Mouse (Mus musculus) left cerebral cortex, adult 9 months (tissue): ENCODE data around the gene Osbpl6.
A peak's percentile ranks its signal among the peaks of the same experiment; 100 is the strongest.
"Not testable (repeated sequence)": the region's sequence is repeated elsewhere in the genome, so short reads cannot be mapped to it uniquely, and the experiment has no call there.

Experiments
- DNase-seq, 2 experiments: peaks; one replicate each; pipeline ENCODE4 v3.0.0; 2022; ENCODE audit warnings: low spot score in 2 of 2

Gene Osbpl6

DNA sequence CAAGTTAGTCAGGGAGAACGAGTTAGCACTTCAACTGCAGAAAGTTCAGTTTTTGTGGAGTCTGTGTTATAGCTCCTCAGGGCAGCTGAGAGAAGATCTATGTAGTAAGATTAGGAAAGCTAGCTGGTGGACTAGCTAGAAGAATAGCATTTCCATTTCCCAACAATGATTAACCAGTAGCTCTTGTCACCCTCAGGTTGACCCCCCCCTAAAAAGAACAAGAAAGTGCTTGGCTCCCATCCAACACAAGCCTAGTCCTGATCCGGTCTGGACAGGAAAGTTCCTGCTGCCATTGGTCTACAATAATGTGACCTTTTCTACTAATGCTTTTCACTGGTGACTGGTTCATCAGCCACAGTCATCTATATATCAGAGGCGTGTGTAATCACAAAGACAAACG is 157.6 kb downstream of the Osbpl6 start:
- no peak for DNase-seq

DNA sequence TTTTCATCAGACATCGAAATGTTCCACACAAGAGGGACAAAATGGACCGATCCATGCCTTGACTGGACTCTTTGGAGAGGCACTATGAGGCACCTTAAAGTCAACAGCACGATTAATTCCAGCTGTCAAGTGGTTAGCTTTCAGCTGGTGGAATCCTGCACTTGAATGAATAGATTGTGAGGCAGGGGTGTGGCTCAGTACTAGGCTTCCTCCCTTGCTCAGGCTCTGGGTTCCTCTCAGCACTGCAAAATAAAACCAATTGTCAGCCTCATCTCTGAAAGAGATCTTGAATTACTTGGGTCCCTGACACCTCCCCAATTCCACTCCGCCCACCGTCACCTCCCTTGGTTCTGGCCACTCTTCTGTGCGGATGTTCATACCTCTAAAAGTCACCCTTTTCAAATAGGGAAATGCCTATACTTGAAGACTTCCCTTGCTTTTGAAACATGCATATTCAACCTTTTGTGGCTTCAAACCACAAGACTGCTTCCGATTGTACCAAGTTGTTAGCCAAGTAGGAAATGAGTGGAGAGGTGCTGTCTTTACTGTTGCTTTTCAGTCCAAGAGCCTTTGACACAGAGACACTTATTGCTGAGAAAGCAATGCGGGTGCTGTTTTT is 160.7 kb downstream of the Osbpl6 start:
- DNase-seq: no peak

DNA sequence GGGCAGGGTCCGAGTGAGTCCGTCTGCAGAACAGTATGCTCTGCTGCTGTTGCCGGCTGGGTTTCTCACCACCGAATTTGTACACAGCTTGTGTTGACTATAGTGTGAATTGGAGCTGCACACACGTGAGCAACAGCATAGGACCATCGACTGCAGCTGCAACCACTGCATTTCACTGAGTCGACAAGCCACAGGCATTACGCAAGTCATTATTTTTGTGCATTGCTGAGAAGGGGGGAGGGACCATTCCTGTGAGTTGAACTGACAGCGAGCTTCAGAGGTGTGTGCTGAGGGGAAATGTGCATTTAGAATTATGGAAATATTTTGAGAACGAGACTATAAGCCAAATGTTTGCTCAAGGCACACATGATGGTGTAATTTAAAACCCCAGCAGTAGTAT is 165.2 kb downstream of the Osbpl6 start:
- DNase-seq: no peak

DNA sequence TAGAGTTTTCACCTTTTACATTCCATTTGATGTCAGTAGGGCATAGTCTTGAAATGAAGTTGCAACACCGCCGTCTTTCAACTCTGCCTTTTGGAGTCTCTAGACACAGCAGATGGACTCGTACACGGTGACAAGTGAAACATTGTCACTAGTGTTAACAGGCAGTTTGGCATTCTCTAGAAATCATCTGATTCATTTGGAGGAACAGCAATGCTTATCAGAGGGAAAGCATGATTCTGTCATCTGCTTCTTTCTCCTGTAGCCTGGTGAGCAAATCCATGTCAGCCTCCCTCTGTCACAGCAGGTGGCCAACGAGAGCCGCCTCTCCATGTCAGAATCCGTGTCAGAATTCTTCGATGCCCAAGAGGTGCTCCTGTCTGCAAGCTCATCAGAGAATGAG is 172.6 kb downstream of the Osbpl6 start:
- no peak for DNase-seq

DNA sequence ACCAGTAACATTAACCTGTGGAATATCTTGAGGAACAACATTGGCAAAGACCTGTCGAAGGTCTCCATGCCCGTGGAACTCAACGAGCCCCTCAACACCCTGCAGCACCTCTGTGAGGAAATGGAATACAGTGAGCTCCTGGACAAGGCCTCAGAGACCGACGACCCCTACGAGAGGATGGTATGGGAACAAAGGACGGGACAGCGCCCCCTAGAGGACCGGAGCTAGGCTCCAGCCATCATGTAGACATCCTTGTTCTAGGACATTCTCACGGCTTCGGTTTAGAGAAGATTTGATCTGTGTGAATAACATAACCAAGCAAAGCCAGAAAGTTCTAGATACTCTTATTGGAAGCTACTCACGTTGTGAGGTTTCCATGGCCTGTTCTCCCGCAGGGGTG is 178.8 kb downstream of the Osbpl6 start:
- no peak for DNase-seq

DNA sequence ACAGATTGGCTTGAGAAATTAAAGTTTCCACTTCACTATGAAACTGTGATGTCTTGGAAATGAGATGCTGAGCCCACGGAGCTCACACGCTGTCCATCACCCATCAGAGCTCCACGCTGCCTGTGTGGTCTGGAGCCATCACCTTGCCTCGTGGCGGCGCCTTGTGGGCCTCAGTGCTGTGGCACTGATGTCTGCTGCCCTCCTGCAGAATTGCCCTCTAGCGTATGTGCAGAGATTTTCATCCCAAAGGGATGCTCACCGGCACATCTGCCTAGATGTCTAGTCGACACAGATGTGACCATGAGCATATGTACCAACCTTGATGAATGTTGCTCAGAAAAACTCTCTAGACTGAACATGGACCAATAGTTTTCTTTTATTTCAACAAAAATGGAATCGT is 180.6 kb downstream of the Osbpl6 start:
- DNase-seq: no peak

DNA sequence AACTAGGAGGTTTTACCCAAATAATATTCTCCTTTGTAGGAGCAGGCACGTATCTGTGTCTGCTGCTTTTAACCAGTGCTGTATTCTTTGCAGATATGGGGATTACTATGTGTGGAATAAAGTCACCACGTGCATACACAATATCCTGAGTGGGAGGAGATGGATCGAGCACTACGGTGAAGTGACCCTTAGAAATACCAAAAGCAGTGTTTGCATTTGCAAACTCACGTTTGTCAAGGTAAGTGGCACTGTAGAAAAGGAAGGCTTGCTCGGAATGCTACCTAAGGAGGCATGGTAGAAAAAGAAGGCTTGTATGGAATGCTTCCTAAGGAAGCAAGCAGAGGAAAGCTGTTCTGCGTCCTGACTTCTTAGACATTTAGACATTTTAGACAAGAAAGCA is 183.9 kb downstream of the Osbpl6 start:
- DNase-seq: no peak

DNA sequence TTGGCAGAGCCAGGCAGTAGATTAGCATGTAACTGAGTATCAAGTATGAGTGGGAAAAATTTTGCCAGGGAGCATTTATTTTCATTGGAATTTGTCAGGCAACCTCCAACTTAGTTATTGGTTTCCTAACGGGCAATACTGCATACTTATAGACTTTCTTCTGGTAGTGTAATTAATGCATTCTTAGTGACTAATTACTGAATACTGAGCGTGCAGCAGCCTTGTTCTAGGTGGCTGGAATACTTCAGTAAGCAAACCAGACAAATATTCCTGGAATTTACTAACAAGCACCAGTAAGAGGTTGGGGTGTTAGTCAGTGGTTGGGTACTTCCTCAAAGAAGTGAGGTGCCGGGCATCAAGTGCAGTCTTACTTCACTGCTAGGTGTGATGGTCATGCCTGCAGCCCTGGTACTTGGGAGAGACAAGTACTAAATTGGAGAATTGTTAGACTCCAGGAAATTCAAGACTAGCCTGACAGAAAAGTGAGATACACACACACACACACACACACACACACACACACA is 186.2 kb downstream of the Osbpl6 start:
- DNase-seq: no peak

DNA sequence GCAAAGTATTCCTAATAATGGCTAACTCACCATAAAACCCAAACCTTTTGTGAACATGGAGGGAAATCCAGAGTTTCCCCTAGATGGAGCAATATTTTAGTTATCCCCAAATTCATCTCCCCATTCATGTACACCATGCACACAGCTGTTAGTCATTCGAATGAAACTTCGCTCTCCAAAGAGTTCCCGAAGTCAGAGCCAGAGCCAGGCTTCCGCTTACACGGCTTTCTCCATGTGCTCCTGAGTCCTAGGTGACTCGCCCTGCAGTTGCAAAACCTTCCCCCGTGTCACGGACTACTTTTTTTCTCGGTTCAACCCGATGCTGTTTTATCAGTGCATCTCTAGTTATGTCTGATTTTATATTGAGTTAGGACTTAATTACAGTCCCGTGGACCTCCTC is 191.2 kb downstream of the Osbpl6 start:
- DNase-seq: no peak

DNA sequence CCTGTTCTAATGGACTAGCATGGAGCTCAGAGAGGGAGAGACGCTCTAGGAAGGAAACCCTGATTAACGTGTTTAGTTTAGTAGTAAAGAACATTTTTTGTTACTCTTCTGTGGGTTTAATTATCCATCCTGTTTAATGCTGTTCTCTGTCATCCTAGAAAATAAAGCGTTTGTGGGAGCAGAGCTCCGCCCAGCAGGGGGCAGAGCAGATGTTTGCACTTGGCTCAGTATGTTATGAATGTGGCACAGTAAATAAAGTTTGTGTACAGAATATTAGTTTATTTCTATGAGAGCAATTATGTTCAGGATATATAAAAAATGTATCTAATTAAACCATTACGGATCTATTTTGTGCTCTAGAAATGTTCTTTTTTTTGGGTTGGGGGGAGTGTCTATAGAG is 192.9 kb downstream of the Osbpl6 start:
- DNase-seq: no peak

DNA sequence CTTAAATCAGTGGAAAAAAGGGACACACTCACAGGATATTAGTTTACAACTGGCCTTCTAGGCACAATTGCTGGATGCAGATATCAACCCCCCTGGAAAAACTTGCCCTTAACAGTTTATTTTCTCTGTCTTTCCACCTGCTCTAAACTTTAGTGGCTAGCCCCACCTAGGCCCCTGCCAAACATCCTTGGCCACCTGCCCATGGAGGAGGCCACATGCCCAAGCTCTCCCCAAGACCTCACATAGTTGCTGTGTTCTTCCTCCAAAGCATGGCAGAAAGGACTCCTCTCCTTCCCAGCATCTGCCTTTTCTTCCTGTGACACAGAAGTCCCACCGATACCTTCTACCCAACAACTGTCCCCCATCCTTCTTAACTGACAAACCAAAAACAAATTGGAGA is 195.9 kb downstream of the Osbpl6 start:
- DNase-seq: no peak

DNA sequence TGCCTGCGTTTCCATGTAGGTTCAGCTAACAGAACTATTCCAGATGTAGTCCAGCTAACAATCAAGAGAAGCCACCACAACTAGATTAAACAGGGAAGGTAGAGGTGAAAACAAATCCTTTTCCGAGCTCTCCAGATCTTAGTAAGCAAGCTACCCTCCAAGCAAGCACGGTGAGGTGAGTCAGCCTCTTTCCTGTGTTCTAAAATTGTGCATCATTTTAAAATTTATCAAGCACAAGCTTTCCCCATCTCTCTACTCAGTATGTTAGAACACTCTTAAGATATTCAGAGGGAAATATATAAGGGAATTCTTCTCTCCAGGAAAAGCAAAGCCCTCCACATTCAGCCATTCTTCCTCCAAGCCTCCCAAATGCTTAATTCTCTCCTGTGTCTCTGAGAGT is 200.4 kb downstream of the Osbpl6 start:
- peak in 1 of 2 experiments; percentile 8 for DNase-seq

DNA sequence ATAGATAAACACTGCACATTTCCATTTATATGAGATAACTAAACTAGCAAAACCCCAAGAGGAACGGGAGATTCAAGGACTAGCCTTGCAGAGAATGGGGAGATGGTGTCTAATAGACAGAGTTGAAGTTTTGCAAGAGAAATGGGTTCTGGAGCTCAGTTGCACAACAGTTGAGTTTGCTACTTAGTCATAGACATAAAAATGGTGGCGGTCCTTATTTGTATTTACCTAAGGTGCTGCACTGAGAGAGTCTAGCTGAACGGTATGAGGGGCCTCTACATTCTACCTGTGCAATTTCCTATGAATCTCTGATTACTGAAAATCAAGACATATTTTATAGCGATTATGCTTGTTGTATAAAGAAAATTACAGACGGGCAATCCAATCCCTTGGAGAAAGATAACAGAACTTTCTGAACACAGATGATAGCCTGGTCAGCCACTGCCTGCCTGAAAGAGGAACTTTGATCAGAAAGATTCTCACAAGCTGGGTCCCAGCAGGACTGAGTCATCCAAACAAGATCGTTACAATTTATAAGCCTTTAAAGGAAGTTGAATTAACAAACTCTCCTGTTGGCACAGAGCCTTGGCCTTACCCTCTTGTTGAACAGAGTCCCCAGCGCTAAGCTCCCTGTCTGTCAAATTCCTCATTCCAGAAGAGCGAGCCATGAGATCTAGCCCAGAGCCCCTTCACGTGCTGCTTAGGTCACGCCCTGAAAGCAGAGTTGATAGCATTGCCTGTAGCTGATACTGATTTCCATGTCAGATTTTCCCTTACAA is 204.2 kb downstream of the Osbpl6 start:
- DNase-seq: no peak

DNA sequence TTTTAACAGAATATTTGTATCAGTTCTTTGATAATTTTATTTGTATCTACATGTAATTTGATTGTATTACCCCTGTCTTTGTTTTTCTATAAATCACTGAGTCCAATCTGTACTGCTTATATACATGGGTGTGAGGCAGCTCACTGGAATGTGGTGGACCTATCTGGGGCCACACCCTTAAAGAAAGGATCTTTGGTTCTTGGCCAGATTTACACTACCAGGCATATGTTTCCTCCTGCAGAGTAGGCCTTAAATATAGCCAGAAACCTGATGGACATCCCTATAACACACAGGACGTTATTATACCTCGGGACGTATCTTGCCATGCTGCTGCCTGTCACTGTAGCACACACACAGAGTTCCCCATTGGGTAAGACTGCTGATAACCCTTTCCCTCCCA is 205.7 kb downstream of the Osbpl6 start:
- no peak for DNase-seq

DNA sequence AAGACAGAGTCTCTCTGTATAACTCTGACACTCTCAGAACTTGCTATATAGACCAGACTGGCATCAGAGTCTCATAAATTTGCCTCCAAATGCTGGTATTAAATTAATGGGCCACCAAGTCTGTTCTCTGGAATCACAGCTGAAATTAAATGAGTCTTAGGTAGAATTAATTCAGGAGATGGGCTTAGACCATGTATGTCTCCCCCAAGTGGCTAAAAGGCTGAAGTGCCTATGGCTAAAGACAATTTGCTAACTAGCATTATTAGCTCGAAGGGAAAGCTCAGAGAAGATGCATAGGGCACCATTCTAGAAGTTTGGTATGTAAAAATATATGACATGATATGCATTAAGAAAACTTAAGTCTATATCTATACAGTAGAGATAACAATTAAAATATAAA is 211.8 kb downstream of the Osbpl6 start:
- DNase-seq: peak in 1 of 2 experiments; percentile 39

DNA sequence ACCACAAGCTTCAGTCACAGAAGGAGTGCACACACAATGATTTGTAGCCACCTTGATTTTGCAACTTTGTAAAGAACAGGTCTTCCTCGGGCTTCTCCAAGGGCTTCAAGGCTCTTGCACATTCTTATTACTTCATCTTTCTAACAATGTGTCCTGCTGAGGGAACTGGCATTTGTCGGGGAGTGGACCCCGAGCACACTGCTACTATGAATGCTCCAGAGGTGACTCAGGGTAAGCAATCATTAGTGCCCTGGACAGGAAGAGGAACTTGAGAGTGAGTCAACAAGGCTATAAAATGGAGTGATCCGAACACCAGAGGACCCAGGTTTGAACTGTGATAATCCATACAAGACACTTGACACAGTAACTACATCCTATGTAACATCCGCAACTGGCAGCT is 213.9 kb downstream of the Osbpl6 start:
- DNase-seq: no peak

DNA sequence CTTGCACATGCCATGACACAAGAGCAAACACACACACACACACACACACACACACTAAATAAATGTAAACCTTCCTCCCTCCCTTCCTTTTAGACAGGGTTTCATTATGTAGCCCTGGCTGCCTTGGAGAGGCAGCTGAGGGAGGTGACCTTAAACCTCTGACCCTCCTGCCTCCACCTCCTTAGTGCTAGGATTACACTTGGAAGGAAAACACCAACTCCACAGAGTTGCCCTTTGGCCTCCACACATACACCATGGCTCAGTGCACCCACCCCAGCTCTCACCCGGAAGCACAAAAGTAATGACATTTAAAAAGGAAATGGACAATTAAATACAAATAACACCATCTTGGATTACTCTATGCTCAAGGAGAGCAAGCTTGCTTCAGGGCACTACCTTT is 215.4 kb downstream of the Osbpl6 start:
- DNase-seq: no peak

DNA sequence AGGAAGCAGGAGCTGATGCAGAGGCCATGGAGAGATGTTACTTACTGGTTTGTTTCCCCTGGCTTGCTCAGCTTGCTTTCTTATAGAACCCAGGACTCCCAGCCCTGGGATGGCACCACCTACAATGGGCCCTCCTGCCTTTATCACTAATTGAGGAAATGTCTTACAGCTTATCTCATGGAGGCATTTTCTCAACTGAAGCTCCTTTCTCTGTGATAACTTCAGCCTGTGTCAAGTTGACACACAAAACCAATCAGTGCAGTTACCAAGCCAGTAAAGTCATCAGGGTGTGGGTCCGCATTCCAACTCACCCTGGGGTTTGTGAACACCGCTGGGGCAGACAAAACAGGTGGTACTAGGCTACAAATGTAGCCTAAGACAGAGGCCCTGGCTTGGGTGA is 216.0 kb downstream of the Osbpl6 start:
- not testable (repeated sequence) for DNase-seq

DNA sequence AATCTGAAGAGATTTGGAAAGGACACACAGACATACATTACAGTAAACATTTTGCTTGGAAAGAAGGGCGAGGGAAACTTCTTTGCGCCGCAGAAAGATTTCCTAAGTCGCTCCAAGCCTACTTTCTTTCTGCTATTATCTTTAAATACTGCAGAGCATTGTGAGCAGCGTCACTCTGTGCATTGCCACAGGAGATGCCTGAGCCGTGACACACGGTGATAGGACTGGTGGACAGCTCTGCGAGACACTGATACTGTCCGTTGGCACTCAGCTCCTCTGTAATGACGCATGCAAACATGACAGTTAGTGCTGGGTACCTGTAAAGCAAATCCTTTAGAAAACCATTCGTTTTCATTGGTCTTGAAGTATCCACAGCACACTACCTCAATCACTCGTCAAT is 224.0 kb downstream of the Osbpl6 start:
- no peak for DNase-seq

DNA sequence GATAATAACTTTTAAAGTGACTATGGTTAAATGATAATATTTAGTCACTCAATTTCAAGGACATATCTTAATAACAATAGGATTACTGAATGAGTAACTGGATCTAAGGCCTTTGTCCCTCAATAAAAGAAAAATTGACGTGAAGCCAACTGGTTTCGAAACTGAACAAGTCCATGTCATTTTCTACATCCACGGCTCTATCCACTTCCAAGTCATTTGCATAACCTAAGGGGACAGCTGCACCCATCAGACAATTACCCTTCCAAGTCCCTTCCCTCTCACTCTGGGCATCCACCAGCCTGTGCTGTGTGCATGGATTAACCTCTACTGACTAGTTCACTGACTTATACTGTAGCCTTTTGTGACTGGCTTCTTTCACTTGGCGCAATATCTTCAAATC is 225.3 kb downstream of the Osbpl6 start:
- DNase-seq: no peak

DNA sequence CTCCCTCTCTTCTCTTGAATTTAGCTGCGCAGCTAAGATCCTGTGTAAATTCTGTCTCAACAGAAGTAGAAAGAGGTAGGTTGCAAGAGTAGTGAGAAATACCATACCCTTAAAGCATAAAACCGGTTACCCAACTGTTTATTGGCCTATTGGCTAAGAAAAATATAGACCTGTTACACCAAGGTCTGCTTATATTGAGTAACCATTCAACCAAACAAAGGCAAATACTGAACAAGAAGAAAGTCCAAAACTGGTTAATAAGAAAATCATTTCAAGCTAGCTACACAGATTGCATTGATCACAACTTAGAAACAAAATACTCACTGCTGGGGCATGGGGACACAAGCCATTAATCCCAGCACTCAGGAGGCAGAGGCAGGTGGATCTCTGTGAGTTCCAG is 233.3 kb downstream of the Osbpl6 start:
- no peak for DNase-seq

DNA sequence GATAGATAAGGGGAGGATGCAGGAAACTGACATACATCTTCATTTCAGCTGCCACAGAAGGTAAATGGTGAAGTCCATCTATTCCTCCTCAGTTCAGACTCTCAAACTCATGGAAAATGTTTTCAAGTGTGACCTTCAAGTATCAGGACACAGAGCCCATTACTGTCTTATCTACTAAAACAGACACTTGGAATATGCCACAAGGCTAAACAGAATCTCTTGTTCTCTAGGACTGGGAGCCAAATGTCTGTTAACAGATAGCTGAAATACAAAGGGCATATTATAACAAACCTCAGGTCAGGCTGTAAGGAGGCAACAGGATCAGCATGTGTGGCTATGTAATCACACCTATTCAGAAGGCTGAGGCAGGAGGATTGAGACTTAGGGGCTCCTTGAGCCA is 237.5 kb downstream of the Osbpl6 start:
- DNase-seq: no peak

DNA sequence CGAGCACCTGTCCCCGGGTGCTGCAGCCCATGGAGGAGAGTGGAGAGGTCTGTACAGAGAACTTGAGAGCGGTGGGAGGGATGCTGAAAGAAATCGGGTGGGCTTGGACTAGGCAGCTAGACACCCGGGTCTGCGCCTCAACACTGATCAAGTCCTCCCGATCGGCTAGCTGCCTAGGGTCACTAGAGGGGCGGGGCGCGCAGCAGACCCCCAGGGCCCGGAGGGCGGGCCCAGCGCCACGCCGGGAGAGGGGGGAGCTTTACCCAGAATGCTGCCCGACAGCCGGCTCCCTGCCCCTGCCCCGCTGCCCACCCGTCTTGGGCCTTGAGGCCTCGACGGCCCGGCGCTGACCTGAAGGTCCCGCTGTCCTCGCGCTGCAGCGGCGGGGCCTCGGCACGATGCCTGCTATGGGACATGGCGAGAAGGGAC is 241.1 kb downstream of the Osbpl6 start:
- no peak for DNase-seq
